Mouse (Mus musculus): Measurements from ENCODE around the gene Lrpap1.

Gene Lrpap1

GRCm38 (mm10) chr5:35056604-35057432 lies 48.7 kb downstream of the Lrpap1 start, which contains the start of gene Dok7:
Gene Dok7, plus strand, starts transcription at chr5:35056766.
- DNase-seq = peak; percentile 57 to 72

- DNase-seq = peak; percentile 60 to 72
These were observed 50.5 kb downstream of the Lrpap1 start for GRCm38 (mm10) chr5:35055076-35055475.

GRCm38 (mm10) chr5:35054628-35055027 lies 50.9 kb downstream of the Lrpap1 start:
- DNase-seq = no peak

- no peak for DNase-seq
These were observed 55.0 kb downstream of the Lrpap1 start for GRCm38 (mm10) chr5:35050541-35050940.

GRCm38 (mm10) chr5:35043110-35043451 lies 62.5 kb downstream of the Lrpap1 start:
- peak; percentile 50 to 82 for DNase-seq

- DNase-seq = peak in 1 of 2 experiments; percentile 33
These were observed 63.0 kb downstream of the Lrpap1 start for GRCm38 (mm10) chr5:35042431-35043109.
